Mouse (Mus musculus): ENCODE data around the gene Tap1. TPM values are rescaled to one million over a fixed set of nuclear protein-coding genes. Genes with fewer than 3 reads are reported as not detected.

The Tap1 gene
- total RNA-seq, 2 experiments from 2014 or later = 1.7 to 2.6 TPM

GRCm38 (mm10) chr17:34174075-34174474 lies 13.3 kb upstream of the Tap1 start:
- no peak for DNase-seq
- intact Hi-C loops (cut with DNase I; ENCODE audit: low total_unique reads) = loop anchor here (5.0 kb wide), 1 partner anchor 63 kb away; the partner anchor contains the start of gene H2-Ob

GRCm38 (mm10) chr17:34177179-34177578 lies 10.2 kb upstream of the Tap1 start:
- no peak for DNase-seq
- intact Hi-C loops (cut with DNase I; ENCODE audit: low total_unique reads) = no loop called here

- DNase-seq = no peak
- intact Hi-C loops (cut with DNase I; ENCODE audit: low total_unique reads) = no loop called here
These were observed 8.3 kb upstream of the Tap1 start for GRCm38 (mm10) chr17:34179019-34179418.

DNA sequence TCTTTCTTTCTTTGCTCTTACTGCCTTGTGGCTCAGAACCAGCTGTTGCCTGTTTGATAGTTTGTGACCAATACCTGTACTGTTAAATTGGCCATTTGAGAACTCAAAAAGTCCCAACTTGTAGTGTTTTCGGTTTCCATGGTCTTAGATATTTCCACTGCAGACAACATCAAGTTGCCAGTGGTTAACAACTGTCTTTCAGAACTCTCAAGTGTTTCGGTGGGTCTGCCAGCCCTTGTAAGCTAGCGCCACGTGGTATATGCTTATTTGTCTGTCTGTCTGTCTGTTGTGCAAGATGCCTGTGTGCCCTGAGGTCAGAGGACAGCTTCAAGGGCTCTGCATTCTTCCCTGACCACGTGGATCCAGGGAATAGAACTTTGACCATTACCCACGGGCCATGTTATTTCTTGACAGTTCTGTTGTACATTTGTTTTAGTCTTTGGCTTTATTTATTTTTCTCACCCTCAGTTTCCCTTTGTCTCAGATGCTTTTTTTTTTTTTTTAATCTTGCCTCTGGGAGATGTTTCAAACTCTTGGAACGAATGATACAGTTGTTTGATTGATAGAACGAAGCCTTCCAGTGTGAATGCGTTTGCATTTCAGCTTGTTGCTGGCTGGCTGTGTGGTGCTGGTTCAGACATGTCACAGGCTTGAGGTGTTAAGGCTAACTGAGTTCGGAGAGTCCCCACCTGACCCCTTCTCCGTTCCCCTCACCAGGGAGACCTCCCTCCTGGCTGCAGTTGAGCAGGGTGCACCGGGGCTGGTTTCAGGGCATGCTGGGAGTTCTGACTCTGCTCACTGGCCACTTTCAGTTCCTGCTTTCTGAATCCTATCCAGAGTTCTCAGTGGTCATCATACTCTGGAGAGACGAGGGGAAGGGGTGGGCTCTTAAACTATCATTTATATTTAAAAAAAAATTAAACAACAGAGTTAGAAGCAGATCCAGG lies 7.2 kb upstream of the Tap1 start:
- intact Hi-C loops (cut with DNase I; ENCODE audit: low total_unique reads) = no loop called here
- DNase-seq = no peak

DNA sequence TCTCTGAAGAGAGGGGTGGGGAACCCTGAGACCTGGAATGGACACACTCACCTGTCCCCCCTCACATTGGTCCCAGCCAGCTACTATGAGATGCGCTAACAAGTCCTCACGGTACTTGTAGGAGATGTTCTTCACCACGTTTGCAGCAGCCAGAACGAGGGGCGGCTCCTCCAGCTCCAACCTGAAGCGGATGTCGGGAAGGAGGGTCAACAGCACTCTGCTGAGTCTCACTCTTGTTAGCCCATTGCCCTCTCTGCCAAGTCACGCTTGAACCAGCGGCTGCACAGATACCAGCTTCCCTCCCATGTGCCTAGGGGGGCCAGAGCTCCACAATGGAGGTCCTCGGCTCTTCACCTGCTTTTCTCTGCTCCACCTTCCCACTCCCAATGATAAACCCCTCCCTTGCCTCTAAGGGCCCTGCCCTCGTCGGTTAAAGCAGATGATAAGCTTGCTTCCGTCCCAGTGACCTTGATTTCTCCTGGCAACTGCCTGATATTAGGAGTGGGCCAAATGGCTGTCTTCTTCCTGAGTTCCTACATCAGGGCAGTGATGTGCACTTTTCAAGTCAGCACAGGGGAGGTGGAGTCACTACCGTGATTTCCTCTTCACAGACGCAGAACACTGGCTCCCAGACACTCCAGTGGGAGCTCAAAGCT lies 3.7 kb upstream of the Tap1 start:
- intact Hi-C loops (cut with DNase I; ENCODE audit: low total_unique reads) = no loop called here
- DNase-seq = no peak

DNA sequence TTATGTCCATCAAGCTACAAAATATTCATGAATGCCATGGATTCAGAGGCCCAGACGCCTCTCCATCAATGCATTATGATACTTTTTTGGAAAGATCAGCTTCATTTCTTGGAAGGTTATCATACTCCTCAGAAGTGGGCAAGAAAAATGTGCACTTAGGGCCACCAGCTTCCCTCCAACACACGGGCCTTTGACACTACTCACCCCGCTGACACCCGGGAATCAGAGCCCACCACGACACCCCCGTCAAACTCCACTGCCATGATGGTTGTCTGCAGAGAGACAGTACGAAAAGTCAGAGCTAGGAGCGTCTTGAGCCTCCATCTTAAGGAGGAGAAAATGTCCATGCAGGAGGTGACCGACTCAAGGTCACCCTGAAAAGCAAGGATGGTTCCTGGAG lies 1.8 kb upstream of the Tap1 start:
- intact Hi-C loops (cut with DNase I; ENCODE audit: low total_unique reads) = no loop called here
- DNase-seq = no peak

DNA sequence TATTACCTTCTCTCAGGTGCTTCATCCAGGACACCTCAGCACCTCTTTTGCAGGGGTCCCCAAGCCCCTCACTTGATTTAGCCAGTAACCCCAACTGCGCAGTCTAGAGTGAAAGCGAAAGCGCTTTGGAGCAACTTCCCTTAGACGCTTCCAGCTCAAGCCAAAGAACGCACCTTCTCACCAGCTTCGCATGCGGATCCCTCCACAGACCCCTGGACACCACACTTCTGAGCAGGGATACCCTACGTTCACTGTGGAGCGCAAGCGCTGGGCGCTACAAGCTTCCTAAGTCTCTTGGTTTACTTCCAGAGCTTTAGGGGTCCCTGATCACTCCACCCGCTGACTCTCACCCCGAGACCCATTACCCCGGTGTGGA lies 480 bp upstream of the Tap1 start:
- no peak for DNase-seq
- intact Hi-C loops (cut with DNase I; ENCODE audit: low total_unique reads) = no loop called here

DNA sequence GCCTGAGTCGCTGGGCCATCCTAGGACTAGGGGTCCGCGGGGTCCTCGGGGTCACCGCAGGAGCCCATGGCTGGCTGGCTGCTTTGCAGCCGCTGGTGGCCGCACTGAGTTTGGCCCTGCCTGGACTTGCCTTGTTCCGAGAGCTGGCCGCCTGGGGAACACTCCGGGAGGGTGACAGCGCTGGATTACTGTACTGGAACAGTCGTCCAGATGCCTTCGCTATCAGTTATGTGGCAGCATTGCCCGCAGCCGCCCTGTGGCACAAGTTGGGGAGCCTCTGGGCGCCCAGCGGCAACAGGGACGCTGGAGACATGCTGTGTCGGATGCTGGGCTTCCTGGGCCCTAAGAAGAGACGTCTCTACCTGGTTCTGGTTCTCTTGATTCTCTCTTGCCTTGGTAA lies 657 bp downstream of the Tap1 start:
- DNase-seq = no peak
- intact Hi-C loops (cut with DNase I; ENCODE audit: low total_unique reads) = no loop called here

- intact Hi-C loops (cut with DNase I; ENCODE audit: low total_unique reads) = no loop called here
- no peak for DNase-seq
These were observed 1.6 kb downstream of the Tap1 start for GRCm38 (mm10) chr17:34188986-34189385.

DNA sequence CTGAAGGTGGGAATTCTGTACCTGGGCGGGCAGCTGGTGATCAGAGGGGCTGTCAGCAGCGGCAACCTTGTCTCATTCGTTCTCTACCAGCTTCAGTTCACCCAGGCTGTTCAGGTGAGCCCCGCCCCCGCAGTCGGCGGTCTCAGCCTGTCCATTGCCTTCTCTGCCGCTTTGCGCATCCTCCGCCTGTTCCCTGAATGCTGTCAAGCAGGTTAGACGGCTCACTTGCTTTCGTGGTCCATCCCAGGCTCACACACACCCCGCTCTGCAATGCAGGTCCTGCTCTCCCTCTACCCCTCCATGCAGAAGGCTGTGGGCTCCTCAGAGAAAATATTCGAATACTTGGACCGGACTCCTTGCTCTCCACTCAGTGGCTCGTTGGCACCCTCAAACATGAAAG lies 5.5 kb downstream of the Tap1 start:
- DNase-seq = no peak
- intact Hi-C loops (cut with DNase I; ENCODE audit: low total_unique reads) = no loop called here

GRCm38 (mm10) chr17:34193468-34193867 lies 6.1 kb downstream of the Tap1 start:
- DNase-seq = no peak
- intact Hi-C loops (cut with DNase I; ENCODE audit: low total_unique reads) = no loop called here

DNA sequence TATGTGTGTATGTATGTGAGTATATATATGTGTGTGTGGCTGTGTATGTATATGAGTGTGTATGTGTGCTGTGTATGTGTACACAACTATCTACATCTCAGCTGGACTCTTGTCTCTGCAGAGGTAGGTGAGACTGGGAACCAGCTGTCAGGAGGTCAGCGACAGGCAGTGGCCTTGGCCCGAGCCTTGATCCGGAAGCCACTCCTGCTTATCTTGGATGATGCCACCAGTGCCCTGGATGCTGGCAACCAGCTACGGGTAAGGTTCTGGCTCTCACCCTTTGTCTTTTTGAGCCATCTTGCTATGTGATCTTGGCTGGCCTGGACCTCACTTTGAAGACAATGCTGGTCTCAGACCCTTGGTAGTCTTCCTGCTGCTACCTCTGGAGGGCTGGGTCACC lies 7.4 kb downstream of the Tap1 start:
- intact Hi-C loops (cut with DNase I; ENCODE audit: low total_unique reads) = no loop called here
- no peak for DNase-seq

- DNase-seq = no peak
- intact Hi-C loops (cut with DNase I; ENCODE audit: low total_unique reads) = no loop called here
These were observed 9.1 kb downstream of the Tap1 start for GRCm38 (mm10) chr17:34196491-34196890.

- intact Hi-C loops (cut with DNase I; ENCODE audit: low total_unique reads) = no loop called here
- peak; percentile 91 for DNase-seq
These were observed 9.9 kb downstream of the Tap1 start, which contains the start of gene Psmb8 for GRCm38 (mm10) chr17:34196941-34197894. Gene Psmb8, plus strand, starts transcription at chr17:34197721.

GRCm38 (mm10) chr17:34197904-34198520 lies 10.7 kb downstream of the Tap1 start:
- intact Hi-C loops (cut with DNase I; ENCODE audit: low total_unique reads) = no loop called here

DNA sequence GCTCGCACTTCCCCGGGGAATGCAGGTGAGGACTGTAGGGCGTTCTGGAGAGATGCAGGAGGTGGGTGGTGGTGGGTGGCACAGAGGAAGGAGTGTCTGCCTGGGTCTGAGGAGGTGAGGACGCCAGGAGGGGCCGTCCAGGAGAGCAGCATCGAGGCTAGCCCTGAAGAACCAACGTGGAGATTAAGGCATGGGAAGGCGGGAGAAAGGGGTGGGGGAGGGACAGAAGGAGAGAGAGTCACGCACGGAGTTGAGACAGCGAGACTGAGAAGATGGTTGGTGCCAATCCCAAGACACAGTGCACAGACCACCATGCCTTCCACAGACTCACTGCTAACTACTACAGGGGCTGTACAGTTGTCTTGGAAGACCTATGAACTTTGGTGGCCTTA lies 11.2 kb downstream of the Tap1 start:
- no peak for DNase-seq
- intact Hi-C loops (cut with DNase I; ENCODE audit: low total_unique reads) = no loop called here

More at GRCm38 (mm10) chr17:34197904-34198520, 10.7 kb downstream of the Tap1 start:
- DNase-seq = peak; percentile 35

DNA sequence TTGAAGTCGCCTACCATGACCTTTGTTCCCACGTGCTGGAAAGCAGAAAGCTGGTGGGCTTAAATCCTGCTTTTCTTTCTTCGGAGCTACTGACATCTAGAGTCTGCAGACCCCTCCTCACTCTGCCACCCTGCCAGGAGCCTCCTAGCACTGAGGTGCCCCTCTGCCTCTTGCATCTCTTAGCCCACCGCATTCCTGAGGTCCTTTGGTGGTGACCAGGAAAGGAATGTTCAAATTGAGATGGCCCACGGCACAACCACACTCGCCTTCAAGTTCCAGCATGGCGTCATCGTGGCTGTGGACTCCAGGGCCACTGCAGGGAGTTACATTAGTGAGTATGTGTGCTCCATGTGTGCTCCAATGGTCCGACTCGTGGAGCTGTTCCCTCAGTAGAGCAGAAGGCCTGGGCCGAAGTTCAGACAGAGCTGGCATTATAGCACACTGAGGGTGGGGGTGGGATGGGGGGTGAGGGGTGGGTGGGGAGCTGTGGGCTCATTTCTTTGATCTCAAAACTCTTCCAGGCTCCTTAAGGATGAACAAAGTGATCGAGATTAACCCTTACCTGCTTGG lies 11.8 kb downstream of the Tap1 start:
- intact Hi-C loops (cut with DNase I; ENCODE audit: low total_unique reads) = no loop called here
- no peak for DNase-seq

GRCm38 (mm10) chr17:34200047-34200446 lies 12.7 kb downstream of the Tap1 start:
- intact Hi-C loops (cut with DNase I; ENCODE audit: low total_unique reads) = no loop called here
- DNase-seq = no peak

Data from gastrocnemius, postnatal 14 days (tissue).